Mouse (Mus musculus) small intestine, adult 10 weeks (tissue): ENCODE data around the gene Ntan1. TPM values are rescaled to one million over a fixed set of nuclear protein-coding genes. Genes with fewer than 3 reads are reported as not detected.

Experiments used
- polyA plus RNA-seq: library from polyadenylated mRNA; stranded (reverse); fragments of 350-450 nt; fragmentation: Illumina TruSeq; extraction: RNeasy Lipid Tissue Mini Kit (QIAGEN cat#74804); gene quantifications from one replicate; pipeline ENCODE4 v1.2.3, GENCODE M21; 2014; ENCODE audit warnings: low replicate concordance

Ntan1 gene
- polyA plus RNA-seq: 117 TPM

DNA sequence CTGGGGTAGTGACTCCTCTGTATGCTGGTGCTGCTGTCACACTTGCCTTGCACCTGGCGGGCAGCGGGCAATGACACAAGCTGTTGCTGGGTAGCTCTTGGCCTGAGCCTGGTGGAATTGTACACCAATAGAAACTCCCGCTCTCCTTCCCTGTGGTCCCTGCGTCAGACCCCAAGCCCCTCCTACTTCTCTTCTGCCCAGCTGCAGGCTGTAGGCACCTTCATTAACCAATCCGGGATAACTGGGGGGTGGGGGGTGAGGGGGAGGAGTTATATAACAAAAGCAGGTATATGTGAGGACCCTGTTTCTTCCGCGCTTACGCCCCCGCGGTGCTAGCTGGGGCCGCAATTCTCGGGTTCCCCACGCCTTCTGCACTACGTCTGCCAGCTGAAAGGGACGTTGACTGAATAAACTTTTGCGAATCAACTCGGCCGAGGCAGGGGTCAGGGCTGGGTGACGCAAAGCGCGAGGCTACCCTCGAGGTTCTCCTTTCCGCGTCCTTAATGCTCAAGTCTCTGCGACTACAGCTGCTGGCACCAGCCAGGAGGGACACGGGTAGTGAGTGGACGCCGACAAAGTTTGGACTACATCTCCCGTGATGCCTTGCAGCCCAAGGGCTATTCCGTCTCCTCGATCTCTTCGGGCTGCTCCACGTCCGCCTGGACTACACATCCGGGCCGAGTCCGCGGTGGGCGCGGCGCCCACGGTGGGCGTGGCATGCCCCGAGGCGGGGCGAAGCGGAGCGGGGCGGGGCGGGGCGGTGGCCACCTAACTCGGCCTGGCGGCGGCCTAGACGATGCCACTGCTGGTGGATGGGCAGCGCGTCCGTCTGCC is at the start of gene Ntan1:
Gene Ntan1, plus strand, starts transcription at position 286 of the 834 bp plus-strand sequence.

GRCm38 (mm10) chr16:13780353-13781036 is 38.1 kb upstream of the Ntan1 start, which contains the start of gene Rrn3:
Gene Rrn3, plus strand, starts transcription at chr16:13780708.

Other genes starting within 250 kb of the Ntan1 start
- 18.9 TPM for gene Parn, start 150.7 kb upstream of the Ntan1 start, polyA plus RNA-seq
- gene Bfar, start 147.0 kb upstream of the Ntan1 start, polyA plus RNA-seq: 39.7 TPM
- gene 3110001I22Rik, start 146.9 kb upstream of the Ntan1 start, polyA plus RNA-seq: 10.8 TPM
- 0.82 TPM for gene Pla2g10, start 87.9 kb upstream of the Ntan1 start, polyA plus RNA-seq
- gene Rrn3, start 38.1 kb upstream of the Ntan1 start, polyA plus RNA-seq: 23.8 TPM
- gene Pdxdc1, start 84.3 kb downstream of the Ntan1 start, polyA plus RNA-seq: 135 TPM
- gene Mpv17l, start 84.3 kb downstream of the Ntan1 start, polyA plus RNA-seq: 7.9 TPM
- gene 2900011O08Rik, start 167.8 kb downstream of the Ntan1 start, polyA plus RNA-seq: not detected
- not detected for gene Ifitm7, start 168.0 kb downstream of the Ntan1 start, polyA plus RNA-seq